Mouse (Mus musculus): ENCODE measurements around the gene Clec2l. TPM values are rescaled to one million over a fixed set of nuclear protein-coding genes. Genes with fewer than 3 reads are reported as not detected.
"Not testable (repeated sequence)": the region's sequence is repeated elsewhere in the genome, so short reads cannot be mapped to it uniquely, and the experiment has no call there.

Clec2l gene
- polyA plus RNA-seq, 1 experiment from 2014 or later: 10.9 TPM

DNA sequence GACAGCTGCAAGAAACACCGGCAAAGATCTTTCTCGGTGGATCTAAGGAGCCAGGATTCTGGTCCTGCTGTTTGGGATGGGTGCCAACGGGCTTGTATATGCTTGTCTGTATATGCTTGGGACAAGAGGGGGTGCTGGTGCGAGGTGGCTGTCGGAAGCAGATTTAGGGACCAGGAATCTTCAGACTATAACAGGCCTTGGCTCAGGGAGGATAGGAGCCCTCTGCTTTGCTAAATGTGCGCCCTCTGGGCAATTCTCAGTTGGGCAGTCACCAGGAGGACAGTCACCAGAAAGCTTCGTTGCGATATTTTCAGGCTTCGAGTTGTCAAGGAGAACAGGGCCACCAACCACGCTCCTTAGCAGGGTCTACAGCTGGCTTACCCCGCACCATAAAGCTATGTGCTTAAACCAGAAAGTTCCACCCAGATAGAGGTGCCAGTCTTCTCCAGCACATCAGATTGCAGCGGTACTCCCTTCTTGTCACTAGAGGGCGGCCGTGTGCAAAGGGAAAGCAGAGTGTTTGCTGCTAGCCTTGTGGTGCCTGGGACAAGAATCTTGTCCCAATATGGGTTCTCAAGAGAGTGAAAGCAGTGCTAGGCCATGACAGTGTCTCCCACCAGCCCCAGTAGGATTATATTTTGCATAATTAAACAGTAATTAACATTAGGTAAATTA lies 12.5 kb upstream of the Clec2l start:
- no peaks in the 10 kb centered on the region for H3K9me3 ChIP-seq (ENCODE audit: control insufficient read depth, low read length)
- no peaks in the 10 kb centered on the region for H3K27me3 ChIP-seq (replicated peaks; ENCODE audit: control insufficient read depth, insufficient read depth, low read length)
- H3K4me2 ChIP-seq (ENCODE audit: low read length): no peak overlapping the region
- H3K9ac ChIP-seq (replicated peaks; ENCODE audit: low read depth, low read length): no peak overlapping the region
- H3K27ac ChIP-seq (ENCODE audit: low read length): no peak overlapping the region
- H3K4me1 ChIP-seq (replicated peaks; ENCODE audit: control insufficient read depth, insufficient read depth, low read length): no peaks in the 10 kb centered on the region
- peak; percentile 80 for ATAC-seq
- H3K36me3 ChIP-seq (ENCODE audit: control insufficient read depth, insufficient read depth): no peaks in the 10 kb centered on the region
- WGBS: 40% methylated on average over 14 of the region's 14 CpGs
- H3K4me3 ChIP-seq (replicated peaks; ENCODE audit: low read length): no peak overlapping the region

DNA sequence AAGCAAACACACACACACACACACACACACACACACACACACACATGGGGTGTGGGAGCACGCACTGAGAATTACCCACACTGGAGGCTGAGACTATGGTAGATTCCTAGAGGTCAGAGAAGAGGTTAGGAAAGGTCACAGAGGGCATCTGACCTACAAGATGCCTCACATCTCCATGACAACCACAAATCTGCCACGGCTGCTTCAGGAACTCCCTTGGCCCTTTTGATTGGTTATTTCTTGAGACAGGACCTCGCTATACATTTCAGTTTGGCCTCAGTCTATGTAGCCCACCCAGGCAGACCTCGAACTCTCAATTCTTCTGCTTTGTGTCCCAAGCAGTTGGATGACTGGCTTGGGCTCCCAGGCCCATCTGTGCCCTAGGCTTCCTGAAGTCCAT lies 1.2 kb upstream of the Clec2l start:
- Histone ChIP-seq H3K9ac (replicated peaks; ENCODE audit: low read depth, low read length) (no peak overlapping the region), H3K9me3 (ENCODE audit: control insufficient read depth, low read length) (no peaks in the 10 kb centered on the region), H3K27ac (ENCODE audit: low read length) (no peak overlapping the region), H3K4me3 (replicated peaks; ENCODE audit: low read length) (no peak overlapping the region), H3K27me3 (replicated peaks; ENCODE audit: control insufficient read depth, insufficient read depth, low read length) (no peaks in the 10 kb centered on the region; the same call in 1 of the 2 replicates), H3K4me2 (ENCODE audit: low read length) (no peak overlapping the region), H3K36me3 (ENCODE audit: control insufficient read depth, insufficient read depth) (no peaks in the 10 kb centered on the region), H3K4me1 (replicated peaks; ENCODE audit: control insufficient read depth, insufficient read depth, low read length) (peaks cover 5% of the 10 kb centered on the region; the same call in 1 of the 2 replicates)
- 34% methylated on average over 4 of the region's 4 CpGs for WGBS
- ATAC-seq: no peak

DNA sequence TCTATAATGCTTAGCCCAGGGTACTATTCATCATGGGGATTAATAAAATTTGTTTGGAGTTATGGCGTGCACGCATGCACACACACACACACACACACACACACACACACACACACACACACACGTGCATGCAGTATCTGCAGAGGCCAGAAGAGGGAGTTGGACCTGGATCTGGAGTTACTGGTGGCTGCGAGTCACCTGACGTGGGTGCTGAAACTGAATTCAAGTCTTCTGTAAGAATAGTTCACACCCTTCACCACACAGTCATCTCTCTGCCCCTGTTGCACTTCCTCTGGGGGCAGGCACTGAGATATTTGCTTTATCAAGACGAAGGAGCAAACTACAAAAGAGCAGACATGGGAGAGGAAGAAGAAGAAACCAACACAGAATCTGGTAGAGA lies 6.7 kb downstream of the Clec2l start:
- H3K4me2 ChIP-seq (ENCODE audit: low read length): no peak overlapping the region
- no peak overlapping the region for H3K4me3 ChIP-seq (replicated peaks; ENCODE audit: low read length)

DNA sequence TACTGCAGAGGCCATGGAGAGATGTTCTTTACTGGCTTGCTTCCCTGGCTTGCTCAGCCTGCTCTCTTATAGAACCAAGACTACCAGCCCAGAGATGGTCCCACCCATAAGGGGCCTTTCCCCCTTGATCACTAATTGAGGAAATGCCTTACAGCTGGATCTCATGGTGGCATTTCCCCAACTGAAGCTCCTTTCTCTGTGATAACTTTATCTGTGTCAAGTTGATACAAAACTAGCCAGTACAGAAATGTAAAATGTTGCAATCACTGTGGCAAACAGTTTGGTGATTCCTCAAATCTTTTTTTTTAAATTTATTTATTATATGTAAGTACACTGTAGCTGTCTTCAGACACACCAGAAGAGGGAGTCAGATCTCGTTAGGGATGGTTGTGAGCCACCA lies 7.6 kb downstream of the Clec2l start:
- H3K27me3 ChIP-seq (replicated peaks; ENCODE audit: control insufficient read depth, insufficient read depth, low read length); H3K9me3 ChIP-seq (ENCODE audit: control insufficient read depth, low read length); H3K27ac ChIP-seq (ENCODE audit: low read length); H3K9ac ChIP-seq (replicated peaks; ENCODE audit: low read depth, low read length); H3K4me3 ChIP-seq (replicated peaks; ENCODE audit: low read length); H3K4me1 ChIP-seq (replicated peaks; ENCODE audit: control insufficient read depth, insufficient read depth, low read length); H3K36me3 ChIP-seq (ENCODE audit: control insufficient read depth, insufficient read depth); H3K4me2 ChIP-seq (ENCODE audit: low read length); ATAC-seq: not testable (repeated sequence)
- WGBS: 58% methylated on average over 1 of the region's 1 CpGs

More for the DNA sequence above, 6.7 kb downstream of the Clec2l start:
- no peak overlapping the region for H3K9ac ChIP-seq (replicated peaks; ENCODE audit: low read depth, low read length)
- ATAC-seq: no peak
- no peaks in the 10 kb centered on the region for H3K4me1 ChIP-seq (replicated peaks; ENCODE audit: control insufficient read depth, insufficient read depth, low read length)
- H3K36me3 ChIP-seq (ENCODE audit: control insufficient read depth, insufficient read depth): no peaks in the 10 kb centered on the region
- 65% methylated on average over 6 of the region's 6 CpGs for WGBS
- H3K27me3 ChIP-seq (replicated peaks; ENCODE audit: control insufficient read depth, insufficient read depth, low read length): no peaks in the 10 kb centered on the region; the same call in 1 of the 2 replicates
- no peak overlapping the region for H3K27ac ChIP-seq (ENCODE audit: low read length)
- H3K9me3 ChIP-seq (ENCODE audit: control insufficient read depth, low read length): no peaks in the 10 kb centered on the region

DNA sequence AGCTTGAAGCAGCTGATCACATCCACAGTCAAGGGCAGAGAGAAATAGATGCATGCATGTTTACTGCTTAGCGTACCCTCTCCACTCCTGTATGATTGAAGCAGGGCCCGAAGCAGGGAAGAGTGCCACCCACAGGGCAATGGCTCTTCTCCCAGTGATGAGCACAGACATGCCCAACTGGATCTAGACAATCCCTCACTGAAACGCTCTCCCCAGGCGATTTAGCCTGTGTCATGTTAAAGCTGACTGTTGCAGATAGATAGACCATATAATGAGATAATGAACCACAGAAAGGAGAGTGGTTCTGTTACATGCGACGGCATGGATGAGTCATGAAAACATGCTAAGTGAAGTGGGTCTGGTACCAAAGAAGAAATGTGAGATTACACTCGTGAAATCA lies 8.4 kb downstream of the Clec2l start:
- Histone ChIP-seq H3K27me3 (replicated peaks; ENCODE audit: control insufficient read depth, insufficient read depth, low read length) (no peaks in the 10 kb centered on the region), H3K9ac (replicated peaks; ENCODE audit: low read depth, low read length) (no peak overlapping the region), H3K4me2 (ENCODE audit: low read length) (no peak overlapping the region), H3K4me1 (replicated peaks; ENCODE audit: control insufficient read depth, insufficient read depth, low read length) (no peaks in the 10 kb centered on the region), H3K36me3 (ENCODE audit: control insufficient read depth, insufficient read depth) (no peaks in the 10 kb centered on the region), H3K4me3 (replicated peaks; ENCODE audit: low read length) (no peak overlapping the region), H3K9me3 (ENCODE audit: control insufficient read depth, low read length) (no peaks in the 10 kb centered on the region), H3K27ac (ENCODE audit: low read length) (no peak overlapping the region)
- WGBS: 82% methylated on average over 7 of the region's 7 CpGs
- no peak for ATAC-seq

DNA sequence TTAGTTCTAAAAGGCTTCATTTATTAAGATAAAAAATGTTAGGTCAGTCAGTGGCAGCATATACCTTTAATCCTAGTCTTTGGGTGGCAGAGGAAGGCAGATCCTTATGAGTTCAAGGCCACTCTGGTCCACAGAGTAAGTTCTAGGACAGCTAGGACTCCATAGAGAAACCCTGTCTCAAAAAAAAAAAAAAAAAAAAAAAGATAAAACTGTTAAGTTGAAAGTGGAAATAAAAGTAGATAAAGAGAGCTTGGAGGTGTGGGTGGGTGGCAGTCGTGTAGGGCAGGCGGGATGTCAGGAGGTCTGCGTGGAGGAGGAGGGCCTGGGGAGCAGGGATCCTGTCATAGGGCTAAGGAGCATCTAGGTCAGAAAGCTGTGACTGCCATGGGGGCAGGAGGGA lies 9.1 kb downstream of the Clec2l start:
- H3K9me3 ChIP-seq (ENCODE audit: control insufficient read depth, low read length): no peaks in the 10 kb centered on the region
- no peaks in the 10 kb centered on the region for H3K4me1 ChIP-seq (replicated peaks; ENCODE audit: control insufficient read depth, insufficient read depth, low read length)
- H3K36me3 ChIP-seq (ENCODE audit: control insufficient read depth, insufficient read depth): no peaks in the 10 kb centered on the region
- 90% methylated on average over 3 of the region's 3 CpGs for WGBS
- no peak overlapping the region for H3K4me3 ChIP-seq (replicated peaks; ENCODE audit: low read length)
- H3K27ac ChIP-seq (ENCODE audit: low read length): no peak overlapping the region
- H3K27me3 ChIP-seq (replicated peaks; ENCODE audit: control insufficient read depth, insufficient read depth, low read length): no peaks in the 10 kb centered on the region
- no peak for ATAC-seq
- no peak overlapping the region for H3K4me2 ChIP-seq (ENCODE audit: low read length)
- H3K9ac ChIP-seq (replicated peaks; ENCODE audit: low read depth, low read length): no peak overlapping the region

DNA sequence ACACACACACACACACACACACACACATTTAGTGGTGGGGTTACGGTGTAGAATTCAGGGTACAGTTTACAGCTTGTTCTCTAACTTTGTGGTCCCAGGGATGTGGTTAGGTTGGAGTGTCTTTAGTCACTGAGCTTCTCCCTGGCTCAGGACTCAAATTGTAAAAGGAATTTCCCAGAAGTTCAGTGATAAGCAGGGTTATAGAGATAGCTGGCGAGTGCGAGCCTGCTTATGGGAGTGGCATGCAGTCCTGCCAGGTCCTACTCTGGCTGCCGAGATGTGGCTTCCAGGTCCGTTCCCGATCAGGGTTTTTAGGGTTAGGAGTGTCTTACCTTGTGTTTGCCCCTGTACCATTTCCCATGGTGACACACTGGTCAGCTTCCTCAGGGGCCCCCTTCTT lies 13.3 kb downstream of the Clec2l start:
- Histone ChIP-seq H3K4me2 (ENCODE audit: low read length) (no peak overlapping the region), H3K36me3 (ENCODE audit: control insufficient read depth, insufficient read depth) (no peaks in the 10 kb centered on the region), H3K9me3 (ENCODE audit: control insufficient read depth, low read length) (no peaks in the 10 kb centered on the region), H3K27ac (ENCODE audit: low read length) (no peak overlapping the region), H3K9ac (replicated peaks; ENCODE audit: low read depth, low read length) (no peak overlapping the region), H3K27me3 (replicated peaks; ENCODE audit: control insufficient read depth, insufficient read depth, low read length) (no peaks in the 10 kb centered on the region), H3K4me1 (replicated peaks; ENCODE audit: control insufficient read depth, insufficient read depth, low read length) (no peaks in the 10 kb centered on the region), H3K4me3 (replicated peaks; ENCODE audit: low read length) (no peak overlapping the region)
- ATAC-seq: no peak
- WGBS: 87% methylated on average over 6 of the region's 6 CpGs

DNA sequence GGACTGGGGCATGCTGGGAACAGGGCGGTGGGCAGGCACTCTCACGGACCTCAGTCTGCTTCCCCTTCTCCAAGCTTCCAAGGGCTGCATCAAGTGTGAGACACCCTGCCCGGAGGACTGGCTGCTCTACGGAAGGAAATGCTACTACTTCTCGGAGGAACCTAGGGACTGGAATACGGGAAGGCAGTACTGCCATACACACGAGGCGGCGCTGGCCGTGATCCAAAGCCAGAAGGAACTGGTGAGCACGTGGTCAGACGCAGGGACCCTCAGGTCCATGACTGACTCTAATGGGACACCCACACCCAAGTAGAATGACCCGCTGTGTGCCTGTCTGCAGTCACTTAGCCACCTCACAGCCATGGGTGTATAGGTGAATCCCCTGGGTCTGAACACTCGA lies 13.9 kb downstream of the Clec2l start:
- no peak overlapping the region for H3K4me2 ChIP-seq (ENCODE audit: low read length)

DNA sequence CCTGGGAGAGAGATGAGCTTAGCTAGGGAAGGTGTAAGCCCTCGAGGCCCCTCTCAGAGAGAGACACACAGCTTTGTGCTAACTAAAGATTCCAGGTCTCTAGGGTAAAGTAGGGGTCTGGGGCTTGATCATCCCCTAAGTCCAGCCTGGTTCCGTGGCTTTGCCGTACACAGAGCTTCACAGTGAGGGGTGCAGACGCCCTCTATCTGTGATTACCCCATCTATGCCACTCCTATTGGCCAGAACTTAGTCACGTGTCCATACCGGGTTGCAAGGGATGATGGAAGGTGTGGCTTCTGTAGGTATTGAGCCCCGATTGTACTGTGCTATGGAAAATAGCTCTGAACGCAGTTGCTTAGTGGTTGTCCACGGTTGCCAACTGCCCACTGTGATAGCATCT lies 14.8 kb downstream of the Clec2l start:
- Histone ChIP-seq H3K4me2 (ENCODE audit: low read length) (no peak overlapping the region), H3K9ac (replicated peaks; ENCODE audit: low read depth, low read length) (no peak overlapping the region), H3K4me3 (replicated peaks; ENCODE audit: low read length) (no peak overlapping the region), H3K27me3 (replicated peaks; ENCODE audit: control insufficient read depth, insufficient read depth, low read length) (no peaks in the 10 kb centered on the region), H3K4me1 (replicated peaks; ENCODE audit: control insufficient read depth, insufficient read depth, low read length) (no peaks in the 10 kb centered on the region), H3K9me3 (ENCODE audit: control insufficient read depth, low read length) (no peaks in the 10 kb centered on the region), H3K27ac (ENCODE audit: low read length) (no peak overlapping the region), H3K36me3 (ENCODE audit: control insufficient read depth, insufficient read depth) (no peaks in the 10 kb centered on the region)
- 77% methylated on average over 9 of the region's 9 CpGs for WGBS
- no peak for ATAC-seq

More for the DNA sequence above, 13.9 kb downstream of the Clec2l start:
- H3K9me3 ChIP-seq (ENCODE audit: control insufficient read depth, low read length): no peaks in the 10 kb centered on the region
- no peaks in the 10 kb centered on the region for H3K27me3 ChIP-seq (replicated peaks; ENCODE audit: control insufficient read depth, insufficient read depth, low read length)
- H3K4me1 ChIP-seq (replicated peaks; ENCODE audit: control insufficient read depth, insufficient read depth, low read length): no peaks in the 10 kb centered on the region
- no peaks in the 10 kb centered on the region for H3K36me3 ChIP-seq (ENCODE audit: control insufficient read depth, insufficient read depth)
- no peak for ATAC-seq
- H3K4me3 ChIP-seq (replicated peaks; ENCODE audit: low read length): no peak overlapping the region
- H3K9ac ChIP-seq (replicated peaks; ENCODE audit: low read depth, low read length): no peak overlapping the region
- WGBS: 81% methylated on average over 14 of the region's 14 CpGs
- no peak overlapping the region for H3K27ac ChIP-seq (ENCODE audit: low read length)

DNA sequence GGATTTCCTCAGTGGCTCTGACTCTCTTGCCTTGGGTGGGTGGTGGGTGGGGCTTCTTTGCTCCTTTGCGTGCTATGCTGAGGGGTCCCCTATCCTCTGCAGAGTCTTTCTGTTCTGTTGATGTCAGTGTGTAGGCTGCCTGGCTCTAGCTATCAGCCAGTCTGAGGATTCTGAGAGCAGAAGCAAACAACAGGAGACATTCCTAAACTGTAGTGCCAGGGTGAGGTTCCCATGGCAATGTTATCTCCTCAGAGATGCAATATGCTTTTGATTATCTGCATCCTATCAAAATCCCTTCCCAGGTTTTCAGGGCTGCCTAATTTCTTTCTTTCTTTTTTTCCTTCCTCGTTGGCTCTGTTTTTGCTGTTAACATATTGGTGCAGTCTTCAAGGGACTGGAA lies 19.7 kb downstream of the Clec2l start:
- Histone ChIP-seq H3K4me3 (replicated peaks; ENCODE audit: low read length) (no peak overlapping the region), H3K9me3 (ENCODE audit: control insufficient read depth, low read length) (no peaks in the 10 kb centered on the region), H3K27ac (ENCODE audit: low read length) (no peak overlapping the region), H3K9ac (replicated peaks; ENCODE audit: low read depth, low read length) (no peak overlapping the region), H3K36me3 (ENCODE audit: control insufficient read depth, insufficient read depth) (no peaks in the 10 kb centered on the region), H3K4me1 (replicated peaks; ENCODE audit: control insufficient read depth, insufficient read depth, low read length) (no peaks in the 10 kb centered on the region), H3K4me2 (ENCODE audit: low read length) (no peak overlapping the region), H3K27me3 (replicated peaks; ENCODE audit: control insufficient read depth, insufficient read depth, low read length) (no peaks in the 10 kb centered on the region)
- WGBS: 70% methylated on average over 2 of the region's 2 CpGs
- ATAC-seq: 0 out of 2 replicates have a peak, but pooled peaks have one; percentile 8

All from forebrain, embryonic 16.5 days (tissue).